Mouse (Mus musculus): ENCODE data around the gene Arfgef2. TPM values are rescaled to one million over a fixed set of nuclear protein-coding genes. Genes with fewer than 3 reads are reported as not detected.

Arfgef2 gene
- polyA plus RNA-seq, 1 experiment from 2014 or later = 5.2 TPM

GRCm38 (mm10) chr2:166943146-166943545, 137.8 kb downstream of the Arfgef2 start:
- Histone ChIP-seq H3K27ac (no peak overlapping the region), H3K9ac (no peak overlapping the region), H3K4me2 (no peak overlapping the region), H3K27me3 (replicated peaks) (no peaks in the 10 kb centered on the region), H3K36me3 (replicated peaks) (peaks cover 55% of the 10 kb centered on the region), H3K4me1 (no peaks in the 10 kb centered on the region), H3K9me3 (no peaks in the 10 kb centered on the region), H3K4me3 (no peak overlapping the region)
- WGBS = 84% methylated on average over 2 of the region's 2 CpGs
- no peak for ATAC-seq (replicated peaks)

GRCm38 (mm10) chr2:166944346-166944745, 139.0 kb downstream of the Arfgef2 start:
- no peak overlapping the region for H3K4me3 ChIP-seq
- H3K27me3 ChIP-seq (replicated peaks) = no peaks in the 10 kb centered on the region
- H3K27ac ChIP-seq = no peak overlapping the region
- peaks cover 63% of the 10 kb centered on the region for H3K36me3 ChIP-seq (replicated peaks)
- no peak overlapping the region for H3K9ac ChIP-seq
- no peaks in the 10 kb centered on the region for H3K4me1 ChIP-seq
- 86% methylated on average over 1 of the region's 1 CpGs for WGBS
- no peaks in the 10 kb centered on the region for H3K9me3 ChIP-seq
- no peak for ATAC-seq (replicated peaks)
- H3K4me2 ChIP-seq = no peak overlapping the region

GRCm38 (mm10) chr2:166945456-166945855, 140.1 kb downstream of the Arfgef2 start:
- H3K9me3 ChIP-seq = no peaks in the 10 kb centered on the region
- no peaks in the 10 kb centered on the region for H3K27me3 ChIP-seq (replicated peaks)
- no peak overlapping the region for H3K27ac ChIP-seq
- H3K4me3 ChIP-seq = no peak overlapping the region
- no peaks in the 10 kb centered on the region for H3K4me1 ChIP-seq
- H3K4me2 ChIP-seq = no peak overlapping the region
- 71% methylated on average over 4 of the region's 4 CpGs for WGBS
- ATAC-seq (replicated peaks) = no peak
- no peak overlapping the region for H3K9ac ChIP-seq
- H3K36me3 ChIP-seq (replicated peaks) = peaks cover 70% of the 10 kb centered on the region

Other genes with a start within 250 kb of the Arfgef2 start
- gene Prex1, start 91.8 kb upstream of the Arfgef2 start, polyA plus RNA-seq (2015; fragmentation: Nextera tagmentation; extraction: Ambion mirVana) = 20.6 and 22.0 TPM in 2 replicates
- gene Trp53rkb, start 13.1 kb upstream of the Arfgef2 start, polyA plus RNA-seq (2015; fragmentation: Nextera tagmentation; extraction: Ambion mirVana) = 10.2 and 11.0 TPM in 2 replicates
- 95.3 and 99.4 TPM in 2 replicates for gene Cse1l, start 100.5 kb downstream of the Arfgef2 start, polyA plus RNA-seq (2015; fragmentation: Nextera tagmentation; extraction: Ambion mirVana)
- 114 and 122 TPM in 2 replicates for gene Stau1, start 190.7 kb downstream of the Arfgef2 start, polyA plus RNA-seq (2015; fragmentation: Nextera tagmentation; extraction: Ambion mirVana)
- gene Ddx27, start 209.6 kb downstream of the Arfgef2 start, polyA plus RNA-seq (2015; fragmentation: Nextera tagmentation; extraction: Ambion mirVana) = 38.8 and 40.7 TPM in 2 replicates

All from midbrain, embryonic 15.5 days (tissue).